Mouse (Mus musculus) urinary bladder, adult 18-20 months (tissue): ENCODE measurements at regions not wholly inside any gene's neighbourhood (a gene's known extent, or its start where the extent isn't known, plus 50 kb on each side); places are given as distances from the start of the nearest gene placed in this dataset.
A peak's percentile ranks its signal among the peaks of the same experiment; 100 is the strongest.

Experiments used
- DNase-seq, 2 experiments: peaks; one replicate each; pipeline ENCODE4 v3.0.0; 2022; ENCODE audit warnings: low spot score in 2 of 2, mixed read lengths in 2 of 2

GRCm38 (mm10) chr1:91677062-91677461 is 124.2 kb upstream of the Twist2 start:
- no peak for DNase-seq

DNA sequence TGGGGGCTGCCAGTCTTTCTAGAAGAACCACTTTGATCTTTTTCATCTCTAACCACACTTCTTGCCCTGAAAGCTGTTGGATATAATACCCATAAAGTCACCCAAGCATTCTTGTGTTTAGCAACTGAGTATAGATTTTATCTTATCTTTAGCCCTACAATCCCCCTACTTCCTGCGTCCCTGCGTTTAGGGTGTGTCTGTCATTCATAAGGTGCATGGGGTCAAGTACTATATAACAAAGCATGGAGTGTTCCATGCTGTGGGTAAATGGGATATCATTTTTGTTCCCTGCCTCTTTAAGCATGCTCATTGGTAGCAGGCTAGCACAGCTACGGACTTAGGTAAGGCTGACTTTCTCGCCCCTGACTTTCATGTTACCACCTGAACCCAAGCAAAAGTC is 122.5 kb upstream of the Twist2 start:
- DNase-seq = no peak

DNA sequence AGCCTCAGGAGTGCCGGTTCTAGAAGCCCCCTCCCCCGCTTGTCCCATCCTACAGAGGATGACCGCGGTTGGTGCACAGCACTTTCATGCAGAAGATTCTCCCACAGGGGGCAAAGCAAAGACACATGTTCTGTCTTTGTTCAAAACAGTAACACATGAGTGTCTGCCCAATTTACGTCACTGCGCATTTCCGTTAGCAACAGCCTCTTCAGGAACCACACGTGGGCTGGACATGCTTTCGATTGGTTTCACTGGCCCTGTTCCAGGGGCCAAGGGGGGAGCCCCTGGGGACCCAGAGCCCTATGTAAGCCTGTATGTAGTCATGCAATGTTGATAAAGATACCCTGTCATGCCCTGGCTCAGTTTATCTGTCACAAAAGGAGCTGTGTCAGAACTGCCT is 116.2 kb upstream of the Twist2 start:
- no peak for DNase-seq

GRCm38 (mm10) chr1:91685789-91686188 is 115.5 kb upstream of the Twist2 start:
- no peak for DNase-seq

DNA sequence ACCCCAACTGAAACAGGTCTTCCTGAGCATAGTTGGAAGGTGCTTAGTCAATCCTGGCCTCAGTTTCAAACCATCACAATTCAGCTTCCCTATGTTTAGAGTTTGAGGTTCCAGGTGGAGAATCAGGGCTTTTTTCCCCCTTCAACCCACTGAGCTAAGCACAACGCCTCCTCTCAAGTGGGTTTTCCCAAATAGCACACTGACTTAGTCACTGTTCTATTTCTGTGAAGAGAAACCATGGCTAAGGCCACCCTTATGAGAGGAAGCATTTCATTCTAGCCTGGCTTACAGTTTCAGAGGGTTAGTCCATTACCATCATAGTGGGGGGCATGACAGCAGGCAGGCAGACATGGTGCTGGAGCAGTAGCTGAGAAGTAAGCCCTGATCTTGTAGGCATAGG is 109.7 kb upstream of the Twist2 start:
- DNase-seq = no peak

DNA sequence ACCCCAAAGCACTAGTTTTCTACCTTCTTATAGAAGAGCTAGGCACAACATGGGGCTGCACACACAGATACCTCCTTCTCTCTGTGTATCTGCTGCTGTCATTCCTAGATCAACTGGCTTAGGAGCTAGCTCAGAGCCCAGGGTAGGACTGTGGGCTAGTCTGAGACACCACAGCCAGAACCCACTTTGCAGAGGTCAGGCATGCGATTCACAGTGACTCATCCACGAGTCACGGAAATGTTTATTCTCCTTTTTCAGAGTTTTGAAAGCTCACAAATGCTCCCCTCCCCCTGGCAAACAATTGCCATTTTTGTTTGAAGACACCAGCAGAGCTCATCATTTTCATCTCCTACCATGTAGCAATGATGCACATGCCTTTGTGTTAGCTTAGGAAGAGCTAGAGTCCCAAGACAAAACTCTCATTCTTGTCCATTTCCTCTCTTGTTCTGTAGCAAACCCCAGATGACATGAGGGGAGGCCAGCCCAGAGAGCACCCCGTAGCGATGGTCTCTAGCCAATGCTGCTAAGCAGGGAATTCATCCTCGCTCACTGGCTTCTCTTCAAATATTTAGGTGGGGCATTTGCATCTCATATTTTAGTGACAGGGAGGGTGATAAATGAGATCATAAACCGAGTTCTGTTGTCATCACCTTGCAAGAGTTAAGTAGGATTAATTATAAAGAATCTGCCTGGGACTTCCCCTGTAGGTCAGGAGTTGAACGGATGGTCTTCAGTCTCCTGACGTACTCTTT is 108.4 kb upstream of the Twist2 start:
- no peak for DNase-seq

- no peak for DNase-seq
Measured at GRCm38 (mm10) chr1:91697053-91697452, 104.2 kb upstream of the Twist2 start.

DNA sequence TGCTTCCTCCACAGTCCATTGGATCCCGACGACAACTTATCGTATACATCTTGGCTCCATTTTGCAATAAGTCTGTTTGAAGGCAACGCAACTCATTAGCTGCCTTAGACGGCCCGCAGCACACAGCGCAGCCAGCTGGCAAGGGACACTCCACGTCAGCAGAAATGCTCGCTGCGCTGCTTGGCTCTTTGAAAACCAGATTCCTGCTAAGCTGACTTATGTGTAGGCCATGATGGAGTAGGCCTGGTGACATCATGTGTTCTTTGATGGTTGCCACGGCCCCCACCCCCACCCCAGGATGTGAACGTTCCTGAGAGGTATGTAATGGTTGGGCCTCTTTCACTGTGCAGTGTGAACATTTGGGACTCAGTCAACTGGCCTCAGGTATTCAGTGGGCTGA is 99.8 kb upstream of the Twist2 start:
- DNase-seq = no peak

DNA sequence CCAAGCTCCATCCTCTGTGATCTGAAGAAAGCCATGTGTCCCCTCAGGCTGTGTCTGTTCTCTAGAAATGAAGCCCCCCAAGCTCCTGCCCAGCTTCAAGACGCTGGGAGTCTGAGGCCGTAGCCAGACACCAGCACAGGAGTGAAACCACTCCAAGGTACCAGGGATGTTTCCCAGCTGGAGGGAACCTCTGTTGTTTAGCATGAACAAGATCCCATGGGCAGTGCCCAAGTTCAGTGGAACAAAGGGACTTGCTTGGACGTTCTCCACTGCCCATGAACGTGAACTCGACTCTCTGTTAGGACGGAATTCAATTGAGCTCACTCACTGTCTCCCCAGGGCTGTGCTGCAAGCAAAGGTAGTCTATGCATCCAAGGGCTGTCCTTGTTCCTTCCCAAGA is 99.2 kb upstream of the Twist2 start:
- DNase-seq = no peak

GRCm38 (mm10) chr1:91702737-91703136 is 98.5 kb upstream of the Twist2 start:
- DNase-seq = no peak

DNA sequence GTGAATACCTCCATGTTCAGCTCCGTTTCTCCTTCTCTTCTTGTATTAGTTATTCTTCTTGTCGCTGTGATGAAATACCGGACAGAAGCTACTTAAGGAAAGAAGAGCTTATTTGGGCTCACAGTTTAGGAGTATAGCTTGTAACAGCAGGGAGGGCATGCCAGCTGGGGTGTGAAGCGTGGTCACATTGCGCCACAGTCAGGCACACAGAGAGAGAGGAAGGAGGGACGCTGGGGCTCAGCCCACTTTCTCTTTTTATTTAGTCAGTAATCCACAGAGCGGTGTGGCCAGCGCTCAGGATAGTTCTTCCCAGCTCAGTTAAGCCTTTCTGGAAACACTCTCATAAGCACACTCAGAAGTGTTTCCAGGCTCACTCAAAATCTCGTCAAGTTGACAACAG is 95.8 kb upstream of the Twist2 start:
- peak in 1 of 2 experiments; percentile 44 for DNase-seq

GRCm38 (mm10) chr1:91708550-91709243 is 92.6 kb upstream of the Twist2 start:
- DNase-seq = no peak

- DNase-seq = no peak
Measured at GRCm38 (mm10) chr1:91709244-91709600, 92.0 kb upstream of the Twist2 start.

DNA sequence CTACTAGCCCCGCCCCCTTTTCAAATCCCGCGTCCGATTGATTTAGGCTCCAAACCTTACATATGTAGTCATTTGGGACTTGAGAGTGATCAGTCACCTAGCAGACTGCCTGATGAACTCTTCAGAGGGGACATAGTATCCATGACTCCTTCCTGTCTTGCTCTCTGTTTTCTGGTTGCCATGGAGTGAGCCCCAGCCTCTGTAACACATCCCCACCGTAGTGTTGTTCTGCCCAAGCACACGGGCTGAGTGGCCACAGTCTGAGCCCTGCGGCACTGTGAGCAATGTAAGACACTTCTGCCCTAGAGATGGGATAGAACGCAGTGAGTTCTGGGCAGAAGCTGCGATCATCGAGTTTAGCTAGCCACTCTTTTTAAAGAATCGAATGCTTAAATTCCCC is 88.1 kb upstream of the Twist2 start:
- no peak for DNase-seq

DNA sequence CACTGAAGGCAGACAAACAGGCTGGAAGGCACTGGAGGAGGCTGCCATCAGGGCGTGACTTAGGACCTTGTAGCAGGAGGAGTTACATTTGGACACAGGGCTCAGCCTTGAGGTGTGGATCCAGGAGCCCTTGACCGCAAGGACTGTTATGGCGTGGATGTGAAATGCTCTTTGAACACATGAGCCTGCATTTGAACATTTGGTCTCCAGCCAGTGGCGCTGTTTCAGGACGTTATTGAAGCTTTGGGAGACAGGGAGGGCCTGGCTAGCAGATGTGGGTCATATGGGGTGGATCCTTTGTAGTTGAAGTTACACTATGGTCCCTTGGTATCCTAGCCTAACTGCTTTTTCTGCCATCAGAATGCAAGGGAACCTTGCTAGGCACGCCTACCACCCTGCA is 87.0 kb upstream of the Twist2 start:
- no peak for DNase-seq

DNA sequence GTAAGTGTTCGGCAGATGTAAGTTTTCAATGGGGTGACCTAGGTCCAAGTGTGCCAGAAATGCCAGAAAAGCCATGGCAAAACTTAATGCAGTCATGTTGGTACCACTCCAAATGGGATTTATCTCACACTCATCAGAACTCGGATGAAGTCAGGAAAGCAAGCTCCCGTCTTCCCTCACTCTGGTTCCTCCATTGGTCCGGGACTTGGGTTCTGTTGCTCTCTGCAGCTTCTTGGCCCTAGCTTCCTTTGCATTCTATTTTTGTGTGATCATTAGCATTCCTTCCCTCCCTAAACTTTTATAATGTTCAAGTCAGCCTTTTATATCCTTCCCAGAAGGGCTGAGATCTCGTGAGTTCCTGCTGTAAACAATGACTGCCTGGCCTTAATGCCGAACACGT is 85.9 kb upstream of the Twist2 start:
- DNase-seq = no peak

GRCm38 (mm10) chr1:91715791-91716190 is 85.5 kb upstream of the Twist2 start:
- no peak for DNase-seq

- DNase-seq = no peak
Measured at GRCm38 (mm10) chr1:91716836-91717235, 84.4 kb upstream of the Twist2 start.

- DNase-seq = no peak
Measured at GRCm38 (mm10) chr1:91717961-91718360, 83.3 kb upstream of the Twist2 start.

DNA sequence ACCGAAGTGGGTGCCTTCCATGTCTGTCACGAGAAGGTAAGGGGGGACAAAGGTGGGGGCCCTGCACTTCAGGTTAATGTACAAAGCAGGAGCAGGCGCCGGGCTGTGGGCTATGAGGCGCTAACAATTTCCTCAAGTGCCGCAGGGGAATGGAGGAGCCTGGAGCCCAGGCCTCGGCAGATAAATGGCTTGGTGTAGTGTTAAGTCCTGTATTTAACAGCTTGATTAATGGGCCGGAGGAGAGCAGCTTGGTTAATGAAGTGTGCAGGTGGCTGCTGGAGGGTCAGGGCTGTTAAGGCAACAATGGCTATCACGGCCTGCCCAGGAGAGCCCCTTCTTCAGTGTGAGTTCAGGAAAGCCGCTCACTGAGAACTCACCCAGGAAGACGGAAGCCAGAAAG is 72.0 kb upstream of the Twist2 start:
- no peak for DNase-seq

- DNase-seq = no peak
Measured at GRCm38 (mm10) chr1:91730281-91730680, 71.0 kb upstream of the Twist2 start.

GRCm38 (mm10) chr1:91731703-91732102 is 69.6 kb upstream of the Twist2 start:
- no peak for DNase-seq

DNA sequence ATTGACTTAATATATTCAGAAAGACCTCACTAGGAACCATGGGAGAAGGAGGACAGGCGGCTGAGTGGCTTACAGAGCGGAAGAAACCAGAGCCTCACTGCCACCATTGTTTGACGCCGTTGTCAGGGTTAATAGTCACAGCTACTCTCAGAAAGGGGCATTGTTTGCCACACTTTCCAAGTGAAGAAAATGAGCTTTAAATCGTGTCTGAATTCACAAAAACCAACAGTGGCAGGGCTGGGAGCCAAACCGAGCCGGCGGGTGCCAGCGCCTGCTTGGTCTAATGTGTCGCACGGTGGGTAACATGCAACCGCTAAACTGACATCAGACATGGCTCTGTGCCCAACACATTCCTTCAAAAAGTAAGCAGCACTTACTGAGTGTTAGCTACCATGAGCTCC is 68.8 kb upstream of the Twist2 start:
- DNase-seq = no peak

- DNase-seq = no peak
Measured at GRCm38 (mm10) chr1:91734731-91735130, 66.5 kb upstream of the Twist2 start.
